Mouse (Mus musculus) heart, postnatal 0 days (tissue): ENCODE measurements around the gene Zswim4. TPM values are rescaled to one million over a fixed set of nuclear protein-coding genes. Genes with fewer than 3 reads are reported as not detected.
"Not testable (repeated sequence)": the region's sequence is repeated elsewhere in the genome, so short reads cannot be mapped to it uniquely, and the experiment has no call there.

ENCODE experiments used
- ATAC-seq: fragments of 200-750 bp; cut with Nextera tagmentation; 2 replicates; pipeline ENCODE4 v1.8.0; 2017; ENCODE audit warnings: low read depth, moderate number of reproducible peaks, moderate library complexity; ENCODE audit not compliant: insufficient read depth
- DNase-seq: peaks from one replicate; pipeline ENCODE4 v3.0.0-alpha.2; 2016; ENCODE audit warnings: low spot score
- H3K27ac ChIP-seq: fragments of 300-500 bp; sonication (generic); 2 replicates; pipeline ENCODE4 v1.5.1; 2014; ENCODE audit warnings: low read depth, mild to moderate bottlenecking
- H3K27me3 ChIP-seq: fragments of 300-500 bp; sonication (generic); 2 replicates; pipeline ENCODE4 v1.6.1; 2014; ENCODE audit warnings: low read length, mixed read lengths; ENCODE audit not compliant: control insufficient read depth, insufficient read depth
- H3K36me3 ChIP-seq: fragments of 300-500 bp; sonication (generic); replicated peaks from 2 replicates; pipeline ENCODE4 v1.6.1; 2014; ENCODE audit warnings: low read length, mixed read lengths; ENCODE audit not compliant: control insufficient read depth, insufficient read depth
- H3K4me1 ChIP-seq: fragments of 300-500 bp; sonication (generic); 2 replicates; pipeline ENCODE4 v1.6.1; 2014; ENCODE audit warnings: antibody characterized with exemption; ENCODE audit not compliant: control insufficient read depth, insufficient read depth
- H3K4me2 ChIP-seq: fragments of 300-500 bp; sonication (generic); 2 replicates; pipeline ENCODE4 v1.6.1; 2014; ENCODE audit warnings: low read depth, mild to moderate bottlenecking, low read length, moderate library complexity
- H3K4me3 ChIP-seq: fragments of 300-500 bp; sonication (generic); 2 replicates; pipeline ENCODE4 v1.5.1; 2014; ENCODE audit warnings: low read depth, low read length
- H3K9ac ChIP-seq: fragments of 300-500 bp; sonication (generic); replicated peaks from 2 replicates; pipeline ENCODE4 v1.6.1; 2014; ENCODE audit warnings: low read depth, low read length, mixed read lengths
- H3K9me3 ChIP-seq: fragments of 300-500 bp; sonication (generic); replicated peaks from 2 replicates; pipeline ENCODE4 v1.6.1; 2016; ENCODE audit warnings: low read length; ENCODE audit not compliant: control insufficient read depth
- CTCF ChIP-seq: IDR thresholded peaks from 2 replicates; pipeline ENCODE4 v1.5.1; 2016; ENCODE audit warnings: antibody characterized with exemption, control low read depth, low read depth
- EP300 ChIP-seq: IDR thresholded peaks from 2 replicates; pipeline ENCODE4 v1.6.1; 2016; ENCODE audit warnings: antibody characterized with exemption, low read depth
- WGBS: fragments of 180-500 bp; shearing (Covaris S2); extraction: QIAGEN DNeasy Blood & Tissue Kit; methylation state at CpG from one replicate; pipeline ENCODE4 v1.1.7; 2014; 5-methylcytosine and 5-hydroxymethylcytosine counted together
- polyA plus RNA-seq: library from polyadenylated mRNA; unstranded; fragments of >200 nt; fragmentation: Nextera tagmentation; extraction: Ambion mirVana; gene quantifications from 2 replicates; pipeline ENCODE4 v1.2.1, GENCODE M21; 2015
- total RNA-seq: library from RNA; depleted of rRNA; stranded (reverse); fragments of >200 nt; gene quantifications from 2 replicates; pipeline ENCODE4 v1.2.3, GENCODE M21; 2014; ENCODE audit warnings: low replicate concordance; rRNA removed

The Zswim4 gene
- 23.8 and 31.4 TPM in 2 replicates for total RNA-seq
- 4.6 and 5.8 TPM in 2 replicates for polyA plus RNA-seq

GRCm38 (mm10) chr8:84236998-84237473 lies at the start of gene Zswim4:
Zswim4 (minus strand) TSS chr8:84237055.
- Histone ChIP-seq H3K4me1 (peaks cover 19% of the 10 kb centered on the region; the same call in 1 of the 2 replicates), H3K27me3 (no peaks in the 10 kb centered on the region), H3K36me3 (0 out of 2 replicates have a peak, but pooled peaks cover 11% of the 10 kb centered on the region), H3K27ac (peak within 1 kb of the TSS; percentile 85), H3K9me3 (no peaks in the 10 kb centered on the region), H3K4me3 (peak within 1 kb of the TSS; percentile 99), H3K4me2 (peak within 1 kb of the TSS; percentile 89), H3K9ac (peak within 1 kb of the TSS; percentile 99)
- ATAC-seq (peak; percentile 98), DNase-seq (peak; percentile 99)
- TF ChIP-seq CTCF = no peak
- TF ChIP-seq EP300 = peak; percentile 79; the same call in 1 of the 2 replicates
- under 1% methylated on average over 35 of the region's 35 CpGs for WGBS

GRCm38 (mm10) chr8:84285665-84286064 lies 48.8 kb upstream of the Zswim4 start:
- peak; percentile 63 for TF ChIP-seq CTCF
- peak; percentile 73 for ATAC-seq

DNA sequence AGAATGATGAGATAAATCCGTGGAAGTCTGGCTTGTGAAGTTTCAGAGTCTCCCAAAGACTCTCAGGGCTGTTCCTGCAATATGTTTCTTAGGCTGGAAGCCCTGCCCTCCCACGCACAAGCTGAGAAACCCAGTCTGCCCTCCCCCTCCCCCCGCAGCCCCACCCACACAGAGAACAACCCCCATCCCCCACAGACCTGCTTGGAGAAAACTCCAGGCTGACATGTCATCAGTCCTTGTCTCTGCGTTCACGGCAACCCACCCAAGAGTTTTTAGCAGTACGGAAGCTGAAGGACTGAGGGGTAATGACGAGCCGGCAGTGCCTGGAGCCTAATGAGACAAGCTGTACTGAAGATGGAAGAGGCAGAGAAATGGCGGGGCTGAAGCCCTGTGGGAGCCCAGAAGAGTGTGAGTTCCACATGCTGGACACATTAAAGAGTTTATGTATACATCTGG lies 47.8 kb upstream of the Zswim4 start:
- Histone ChIP-seq H3K27ac (no peak overlapping the region), H3K27me3 (no peaks in the 10 kb centered on the region), H3K36me3 (no peaks in the 10 kb centered on the region), H3K9ac (no peak overlapping the region), H3K4me2 (peak overlapping the region; percentile 27; the same call in 1 of the 2 replicates), H3K4me3 (no peak overlapping the region), H3K9me3 (no peaks in the 10 kb centered on the region), H3K4me1 (no peaks in the 10 kb centered on the region)
- 14% methylated on average over 9 of the region's 9 CpGs for WGBS
- ATAC-seq = no peak
- TF ChIP-seq CTCF (no peak), EP300 (no peak)
- DNase-seq = peak; percentile 10

More at GRCm38 (mm10) chr8:84285665-84286064, 48.8 kb upstream of the Zswim4 start:
- H3K4me2 ChIP-seq, H3K27me3 ChIP-seq, H3K4me3 ChIP-seq, H3K27ac ChIP-seq, H3K9me3 ChIP-seq, H3K9ac ChIP-seq, H3K4me1 ChIP-seq, H3K36me3 ChIP-seq: not testable (repeated sequence)
- peak; percentile 28 for DNase-seq
- 46% methylated on average over 5 of the region's 5 CpGs for WGBS

GRCm38 (mm10) chr8:84280777-84281176 lies 43.9 kb upstream of the Zswim4 start:
- no peaks in the 10 kb centered on the region for H3K4me1 ChIP-seq
- H3K9ac ChIP-seq = no peak overlapping the region
- no peak for DNase-seq
- no peaks in the 10 kb centered on the region for H3K9me3 ChIP-seq
- 51% methylated on average over 10 of the region's 10 CpGs for WGBS
- no peak for TF ChIP-seq EP300
- TF ChIP-seq CTCF = no peak
- no peak; the same call in 1 of the 2 replicates for ATAC-seq
- H3K4me3 ChIP-seq = no peak overlapping the region
- no peaks in the 10 kb centered on the region for H3K27me3 ChIP-seq
- H3K4me2 ChIP-seq = no peak overlapping the region
- H3K36me3 ChIP-seq = no peaks in the 10 kb centered on the region
- no peak overlapping the region for H3K27ac ChIP-seq

DNA sequence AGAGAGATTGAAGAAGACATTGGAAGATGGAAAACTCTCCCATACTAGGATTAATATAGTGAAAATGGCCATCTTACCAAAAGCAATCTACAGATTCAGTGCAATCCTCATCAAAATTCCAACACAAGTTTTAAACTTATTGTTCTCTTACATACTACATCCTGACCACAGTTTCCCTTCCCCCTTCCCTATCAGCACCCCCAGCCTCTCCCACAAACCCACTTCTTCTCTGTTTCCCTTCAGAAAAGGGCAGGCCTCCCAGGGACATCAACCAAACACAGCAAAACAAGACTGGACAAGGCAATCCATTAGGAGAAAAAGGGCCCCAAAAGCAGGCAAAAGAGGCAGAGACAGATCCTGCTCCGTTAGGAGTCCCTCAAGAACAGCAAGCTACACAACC lies 39.6 kb upstream of the Zswim4 start:
- no peak for DNase-seq
- TF ChIP-seq CTCF = no peak
- TF ChIP-seq EP300 = no peak

DNA sequence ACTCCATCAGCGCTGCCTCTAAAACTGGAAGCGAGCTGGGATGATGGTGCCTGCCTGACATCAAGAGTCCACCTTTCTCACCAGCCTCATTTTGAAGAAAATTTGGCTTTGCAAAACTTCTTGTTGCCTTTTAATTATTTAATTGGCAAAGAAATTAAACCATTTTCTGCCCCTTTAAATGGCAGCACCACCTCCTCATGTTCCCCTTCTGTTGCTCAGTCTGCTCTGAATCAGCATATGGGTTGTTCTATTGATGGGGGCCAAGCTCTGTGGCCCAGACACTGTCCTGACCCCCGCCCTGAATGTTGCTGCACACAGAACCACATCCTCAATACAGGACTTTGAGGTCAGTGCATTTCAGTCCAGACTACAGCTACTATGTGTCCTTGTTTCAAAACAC lies 37.1 kb upstream of the Zswim4 start:
- TF ChIP-seq EP300 = no peak
- no peak for TF ChIP-seq CTCF
- Histone ChIP-seq H3K9ac (no peak overlapping the region), H3K4me2 (no peak overlapping the region), H3K27ac (no peak overlapping the region), H3K4me1 (peaks cover 7% of the 10 kb centered on the region), H3K9me3 (no peaks in the 10 kb centered on the region), H3K4me3 (no peak overlapping the region), H3K36me3 (no peaks in the 10 kb centered on the region), H3K27me3 (no peaks in the 10 kb centered on the region)
- DNase-seq = no peak
- no peak for ATAC-seq
- WGBS = 65% methylated on average over 3 of the region's 3 CpGs

More for the DNA sequence above, 39.6 kb upstream of the Zswim4 start:
- Histone ChIP-seq H3K9me3 (no peaks in the 10 kb centered on the region), H3K36me3 (no peaks in the 10 kb centered on the region), H3K4me3 (no peak overlapping the region), H3K4me1 (no peaks in the 10 kb centered on the region), H3K4me2 (no peak overlapping the region), H3K27me3 (no peaks in the 10 kb centered on the region), H3K27ac (no peak overlapping the region), H3K9ac (no peak overlapping the region)
- 58% methylated on average over 1 of the region's 1 CpGs for WGBS
- ATAC-seq = no peak
